Mouse (Mus musculus) testis, postnatal 10 days (tissue): ENCODE measurements around the gene Gatm.

Experiments used
- DNase-seq: peaks from one replicate; pipeline ENCODE4 v3.0.0; 2021; ENCODE audit warnings: low spot score

The Gatm gene

GRCm38 (mm10) chr2:122610746-122611653 lies at the start of gene Gatm:
TSS of gene Gatm (minus strand) at chr2:122611303.
- DNase-seq, result peak; percentile 87

- no peak for DNase-seq
Observed at GRCm38 (mm10) chr2:122659825-122660224, 48.7 kb upstream of the Gatm start.

GRCm38 (mm10) chr2:122657707-122658524 lies 46.8 kb upstream of the Gatm start:
- no peak for DNase-seq

GRCm38 (mm10) chr2:122656767-122657166 lies 45.7 kb upstream of the Gatm start:
- DNase-seq, result no peak

- DNase-seq, result no peak
Observed at GRCm38 (mm10) chr2:122656052-122656451, 44.9 kb upstream of the Gatm start.

GRCm38 (mm10) chr2:122652096-122653084 lies 41.3 kb upstream of the Gatm start:
- DNase-seq, result no peak

GRCm38 (mm10) chr2:122638673-122639072 lies 27.6 kb upstream of the Gatm start:
- DNase-seq, result no peak

- no peak for DNase-seq
Observed at GRCm38 (mm10) chr2:122638029-122638428, 26.9 kb upstream of the Gatm start.

- DNase-seq, result peak; percentile 95
Observed at GRCm38 (mm10) chr2:122637526-122637997, 26.5 kb upstream of the Gatm start.

GRCm38 (mm10) chr2:122636686-122637085 lies 25.6 kb upstream of the Gatm start, which contains the start of gene AA467197:
TSS of gene AA467197 (plus strand) at chr2:122636986.
- DNase-seq, result no peak

GRCm38 (mm10) chr2:122631226-122631801 lies 20.2 kb upstream of the Gatm start:
- peak; percentile 66 for DNase-seq

GRCm38 (mm10) chr2:122630465-122631225 lies 19.5 kb upstream of the Gatm start:
- DNase-seq, result peak; percentile 85

GRCm38 (mm10) chr2:122629871-122630270 lies 18.8 kb upstream of the Gatm start:
- no peak for DNase-seq

- DNase-seq, result peak; percentile 78
Observed at GRCm38 (mm10) chr2:122628976-122629375, 17.9 kb upstream of the Gatm start.

- peak; percentile 56 for DNase-seq
Observed at GRCm38 (mm10) chr2:122625930-122626329, 14.8 kb upstream of the Gatm start.

- no peak for DNase-seq
Observed at GRCm38 (mm10) chr2:122621337-122622110, 10.4 kb upstream of the Gatm start.

GRCm38 (mm10) chr2:122618719-122619118 lies 7.6 kb upstream of the Gatm start:
- no peak for DNase-seq

GRCm38 (mm10) chr2:122617792-122618191 lies 6.7 kb upstream of the Gatm start:
- DNase-seq, result no peak

- DNase-seq, result no peak
Observed at GRCm38 (mm10) chr2:122616237-122616636, 5.1 kb upstream of the Gatm start.

GRCm38 (mm10) chr2:122611654-122611973 lies 511 bp upstream of the Gatm start:
- no peak for DNase-seq
